Mouse (Mus musculus) liver, embryonic 12.5 days (tissue): ENCODE measurements around the gene Slc22a13. TPM values are rescaled to one million over a fixed set of nuclear protein-coding genes. Genes with fewer than 3 reads are reported as not detected.

Source experiments
- ATAC-seq: fragments of 200-750 bp; cut with Nextera tagmentation; 2 replicates; pipeline ENCODE4 v1.8.0; 2017; ENCODE audit warnings: moderate number of reproducible peaks, mild to moderate bottlenecking, moderate library complexity
- H3K27ac ChIP-seq: fragments of 300-500 bp; sonication (generic); 2 replicates; pipeline ENCODE4 v1.5.1; 2016; ENCODE audit warnings: mild to moderate bottlenecking
- H3K27me3 ChIP-seq: fragments of 300-500 bp; sonication (generic); replicated peaks from 2 replicates; pipeline ENCODE4 v1.6.1; 2016; ENCODE audit warnings: mild to moderate bottlenecking, moderate library complexity
- H3K36me3 ChIP-seq: fragments of 300-500 bp; sonication (generic); 2 replicates; pipeline ENCODE4 v1.6.1; 2016; ENCODE audit warnings: mild to moderate bottlenecking, moderate library complexity
- H3K4me1 ChIP-seq: fragments of 300-500 bp; sonication (generic); 2 replicates; pipeline ENCODE4 v1.6.1; 2016
- H3K4me2 ChIP-seq: fragments of 300-500 bp; sonication (generic); 2 replicates; pipeline ENCODE4 v1.6.1; 2016; ENCODE audit warnings: mild to moderate bottlenecking, moderate library complexity
- H3K4me3 ChIP-seq: fragments of 300-500 bp; sonication (generic); 2 replicates; pipeline ENCODE4 v1.5.1; 2016; ENCODE audit warnings: mild to moderate bottlenecking, moderate library complexity
- H3K9ac ChIP-seq: fragments of 300-500 bp; sonication (generic); 2 replicates; pipeline ENCODE4 v1.6.1; 2016; ENCODE audit warnings: mild to moderate bottlenecking, moderate library complexity
- H3K9me3 ChIP-seq: fragments of 300-500 bp; sonication (generic); replicated peaks from 2 replicates; pipeline ENCODE4 v1.6.1; 2016; ENCODE audit warnings: mild to moderate bottlenecking, moderate library complexity
- WGBS: fragments of 180-500 bp; shearing (Covaris S2); methylation state at CpG from one replicate; pipeline ENCODE4 v1.1.7; 2016; ENCODE audit not compliant: insufficient replicate concordance; 5-methylcytosine and 5-hydroxymethylcytosine counted together
- polyA plus RNA-seq: library from polyadenylated mRNA; unstranded; fragments of >200 nt; fragmentation: Nextera tagmentation; extraction: Ambion mirVana; gene quantifications from 2 replicates; pipeline ENCODE4 v1.2.1, GENCODE M21; 2016

Slc22a13 gene
- not detected in 2 replicates for polyA plus RNA-seq

DNA sequence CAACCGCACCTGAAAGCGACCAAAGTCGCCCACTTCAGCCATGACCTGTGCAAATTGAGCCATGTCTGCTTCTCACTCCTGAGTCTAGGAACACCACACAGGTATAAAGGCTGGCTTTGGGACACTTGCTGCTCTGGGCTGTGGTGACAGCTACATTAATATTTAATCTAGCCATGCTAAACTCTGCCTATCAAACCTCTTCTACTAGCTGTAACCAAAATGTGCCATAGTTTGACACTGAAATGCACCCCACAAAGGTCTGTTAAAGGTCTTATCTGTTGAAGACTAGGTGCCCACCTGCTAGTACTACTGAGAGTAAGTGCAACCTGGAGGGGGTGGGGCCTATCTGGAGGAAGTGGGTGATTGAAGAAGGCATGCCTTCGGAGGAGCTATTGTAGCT, at the start of gene Slc22a13:
Slc22a13 (minus strand) TSS at position 101 of the 400 bp plus-strand sequence.
- Histone ChIP-seq H3K9ac (no peak within 1 kb of the TSS), H3K9me3 (peaks cover 5% of the 10 kb centered on the region; the same call in 1 of the 2 replicates), H3K36me3 (no peaks in the 10 kb centered on the region), H3K27ac (no peak within 1 kb of the TSS), H3K4me2 (no peak within 1 kb of the TSS), H3K27me3 (no peaks in the 10 kb centered on the region), H3K4me1 (no peaks in the 10 kb centered on the region), H3K4me3 (no peak within 1 kb of the TSS)
- 79% methylated on average over 4 of the region's 4 CpGs for WGBS
- no peak for ATAC-seq

DNA sequence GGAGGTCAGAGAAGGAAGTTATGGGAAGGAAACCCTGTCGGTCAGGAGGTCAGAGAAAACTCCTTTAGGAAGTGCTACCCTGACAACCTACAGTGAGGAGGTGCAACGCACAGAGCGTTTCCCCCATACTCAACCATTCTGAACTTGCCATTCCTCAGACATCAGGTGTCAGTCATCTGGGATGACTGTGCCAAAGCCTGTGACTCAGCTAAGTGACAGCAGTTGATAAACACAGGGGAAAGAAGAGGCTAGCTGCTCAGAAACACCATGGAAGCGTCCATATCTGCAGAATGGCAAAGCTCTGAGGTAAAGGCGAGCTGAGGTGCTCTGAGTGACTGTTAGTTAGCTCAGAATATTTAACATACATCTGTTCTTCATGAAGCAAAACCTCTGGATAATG, 49.2 kb upstream of the Slc22a13 start:
- Histone ChIP-seq H3K36me3 (peaks cover 86% of the 10 kb centered on the region), H3K27me3 (no peaks in the 10 kb centered on the region), H3K9me3 (no peaks in the 10 kb centered on the region), H3K4me3 (no peak overlapping the region), H3K9ac (no peak overlapping the region), H3K4me1 (no peaks in the 10 kb centered on the region), H3K27ac (no peak overlapping the region), H3K4me2 (no peak overlapping the region)
- WGBS, result 76% methylated on average over 5 of the region's 5 CpGs
- no peak for ATAC-seq

DNA sequence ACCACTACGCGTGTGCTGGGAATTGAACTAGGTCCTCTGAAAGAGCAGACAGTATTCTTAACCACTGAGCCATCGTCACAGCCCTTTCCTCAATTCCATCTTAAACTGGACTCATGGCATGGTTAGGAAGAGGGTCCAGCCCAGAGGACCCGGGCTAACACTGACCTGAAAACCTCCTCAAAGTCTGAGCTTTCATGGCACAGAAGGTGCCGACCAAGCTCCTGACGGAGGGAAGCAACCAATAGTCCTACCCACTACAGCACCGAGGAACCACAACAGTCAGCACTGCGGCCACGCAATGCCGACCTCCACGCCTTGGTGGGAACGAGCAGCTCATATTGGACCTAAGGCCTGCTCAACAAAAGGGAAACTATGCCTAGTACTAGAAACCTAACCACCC, 47.3 kb upstream of the Slc22a13 start:
- Histone ChIP-seq H3K36me3 (peaks cover 79% of the 10 kb centered on the region), H3K9ac (no peak overlapping the region), H3K4me2 (no peak overlapping the region), H3K4me1 (no peaks in the 10 kb centered on the region), H3K27ac (no peak overlapping the region), H3K9me3 (no peaks in the 10 kb centered on the region), H3K27me3 (no peaks in the 10 kb centered on the region), H3K4me3 (no peak overlapping the region)
- 87% methylated on average over 12 of the region's 12 CpGs for WGBS
- ATAC-seq, result no peak

DNA sequence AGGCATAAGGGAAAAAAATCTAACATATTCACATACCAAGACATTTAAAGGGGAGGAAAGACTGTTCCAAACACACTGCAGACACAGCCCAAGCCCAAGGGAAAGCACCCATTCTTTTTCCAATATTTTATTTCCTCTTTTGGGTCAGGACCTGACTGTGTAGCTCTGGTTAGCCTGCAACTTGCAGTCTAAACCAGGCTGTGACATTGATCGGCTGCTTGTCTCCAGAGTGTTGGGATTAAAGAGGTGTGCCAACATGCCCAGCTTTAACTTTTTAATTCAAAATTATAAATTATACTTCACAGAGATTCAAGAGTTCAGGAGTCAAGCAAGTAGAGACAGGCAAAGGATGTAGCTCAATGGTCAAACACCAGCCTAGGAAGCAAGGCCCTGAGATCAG, 46.2 kb upstream of the Slc22a13 start:
- WGBS, result 77% methylated on average over 1 of the region's 1 CpGs
- Histone ChIP-seq H3K4me2 (no peak overlapping the region), H3K9ac (no peak overlapping the region), H3K27ac (no peak overlapping the region), H3K27me3 (no peaks in the 10 kb centered on the region), H3K4me3 (no peak overlapping the region), H3K4me1 (no peaks in the 10 kb centered on the region), H3K36me3 (peaks cover 84% of the 10 kb centered on the region), H3K9me3 (no peaks in the 10 kb centered on the region)
- no peak for ATAC-seq

DNA sequence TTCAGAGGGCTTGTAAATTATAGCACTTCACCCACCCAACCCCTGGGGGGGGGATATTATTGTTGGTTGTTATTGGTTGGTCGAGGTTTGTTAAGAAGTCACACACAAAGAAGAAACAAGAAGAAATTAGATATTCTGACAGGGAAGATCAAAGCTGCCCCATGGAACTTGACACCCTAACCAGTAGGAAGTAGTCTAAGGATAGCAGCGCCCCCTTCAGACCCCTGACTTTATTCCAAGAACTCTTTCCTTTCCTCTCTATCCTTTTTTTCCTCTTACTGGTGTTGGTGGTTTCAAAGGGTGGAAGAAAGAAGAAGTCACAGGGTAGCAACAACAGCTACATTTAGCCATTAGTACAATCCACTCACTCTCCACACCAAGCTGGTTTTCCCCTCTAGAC, 45.3 kb upstream of the Slc22a13 start:
- Histone ChIP-seq H3K4me2 (no peak overlapping the region), H3K27ac (no peak overlapping the region), H3K9ac (no peak overlapping the region), H3K27me3 (no peaks in the 10 kb centered on the region), H3K9me3 (no peaks in the 10 kb centered on the region), H3K36me3 (peaks cover 84% of the 10 kb centered on the region), H3K4me3 (no peak overlapping the region), H3K4me1 (0 out of 2 replicates have a peak, but pooled peaks cover 1% of the 10 kb centered on the region)
- no peak for ATAC-seq
- WGBS, result 78% methylated on average over 2 of the region's 2 CpGs

DNA sequence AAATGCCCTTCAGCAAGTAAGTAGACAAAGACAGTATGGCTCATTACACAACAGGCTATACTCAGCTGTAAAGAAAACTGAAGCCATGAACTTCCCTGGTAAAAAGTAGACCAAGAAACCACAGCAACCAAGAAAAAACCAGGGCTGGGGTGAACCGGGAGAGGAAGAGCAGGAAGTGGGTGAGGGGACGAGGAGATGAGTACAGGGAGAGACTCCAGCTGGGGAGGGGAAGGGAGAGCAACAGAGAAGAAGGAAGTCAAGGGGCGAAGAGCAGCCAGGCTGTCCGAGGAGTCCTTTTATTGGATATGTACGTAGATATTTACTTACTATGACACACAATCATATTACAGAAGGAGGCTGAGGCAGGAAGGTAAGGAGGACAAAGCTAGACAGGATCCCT, 39.1 kb upstream of the Slc22a13 start:
- H3K27ac ChIP-seq, result no peak overlapping the region
- no peaks in the 10 kb centered on the region for H3K9me3 ChIP-seq
- H3K4me3 ChIP-seq, result no peak overlapping the region
- no peak overlapping the region for H3K9ac ChIP-seq
- H3K27me3 ChIP-seq, result no peaks in the 10 kb centered on the region
- H3K36me3 ChIP-seq, result peaks cover 74% of the 10 kb centered on the region
- 44% methylated on average over 5 of the region's 5 CpGs for WGBS
- ATAC-seq, result no peak
- H3K4me2 ChIP-seq, result no peak overlapping the region
- H3K4me1 ChIP-seq, result 0 out of 2 replicates have a peak, but pooled peaks cover 3% of the 10 kb centered on the region

DNA sequence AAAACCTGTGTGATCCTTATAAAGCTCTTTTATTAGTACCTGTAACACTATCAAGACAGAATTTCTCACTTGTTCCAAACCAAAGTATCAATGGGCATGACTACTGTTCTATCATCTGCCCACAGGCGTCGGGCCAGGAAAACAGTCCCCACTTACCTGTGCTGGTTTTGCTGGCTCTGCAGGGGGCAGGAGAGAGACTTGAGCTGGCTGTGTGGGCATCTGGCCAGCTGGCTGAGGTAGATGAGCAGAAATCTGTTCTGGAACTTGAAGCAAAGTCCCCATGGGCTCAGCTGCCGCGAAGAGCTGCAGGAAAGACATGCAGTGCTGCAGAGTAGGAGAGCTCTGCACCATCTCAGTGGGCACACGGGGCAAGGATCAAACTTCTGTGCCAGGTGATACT, 37.9 kb upstream of the Slc22a13 start:
- H3K4me3 ChIP-seq, result no peak overlapping the region
- H3K27me3 ChIP-seq, result no peaks in the 10 kb centered on the region
- peaks cover 82% of the 10 kb centered on the region for H3K36me3 ChIP-seq
- H3K4me2 ChIP-seq, result no peak overlapping the region
- no peak overlapping the region for H3K9ac ChIP-seq
- no peaks in the 10 kb centered on the region for H3K9me3 ChIP-seq
- 85% methylated on average over 5 of the region's 5 CpGs for WGBS
- H3K4me1 ChIP-seq, result 0 out of 2 replicates have a peak, but pooled peaks cover 3% of the 10 kb centered on the region
- no peak overlapping the region for H3K27ac ChIP-seq
- no peak for ATAC-seq

DNA sequence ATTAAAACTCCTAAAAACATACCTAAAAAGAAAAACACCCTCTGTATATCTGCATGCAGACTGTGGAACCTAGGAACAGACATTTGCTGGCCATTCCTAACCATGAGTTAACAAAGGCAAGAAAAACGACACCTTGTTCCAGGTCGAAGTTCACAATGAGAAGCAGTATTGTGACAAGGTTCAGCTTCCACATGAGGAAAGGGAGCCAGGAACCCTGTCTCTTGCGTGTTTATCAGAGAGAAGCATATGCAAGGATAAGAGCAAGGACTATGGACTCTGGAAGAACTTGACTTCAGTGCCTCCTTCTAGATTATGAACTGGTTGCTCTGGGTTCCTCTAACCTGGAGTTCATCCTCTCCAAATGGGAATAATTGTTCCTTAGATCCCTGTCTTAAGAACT, 35.1 kb upstream of the Slc22a13 start:
- Histone ChIP-seq H3K4me1 (no peaks in the 10 kb centered on the region), H3K36me3 (peaks cover 84% of the 10 kb centered on the region), H3K27ac (no peak overlapping the region), H3K4me3 (no peak overlapping the region), H3K9ac (no peak overlapping the region), H3K27me3 (no peaks in the 10 kb centered on the region), H3K9me3 (no peaks in the 10 kb centered on the region), H3K4me2 (no peak overlapping the region)
- 77% methylated on average over 3 of the region's 3 CpGs for WGBS
- no peak for ATAC-seq

DNA sequence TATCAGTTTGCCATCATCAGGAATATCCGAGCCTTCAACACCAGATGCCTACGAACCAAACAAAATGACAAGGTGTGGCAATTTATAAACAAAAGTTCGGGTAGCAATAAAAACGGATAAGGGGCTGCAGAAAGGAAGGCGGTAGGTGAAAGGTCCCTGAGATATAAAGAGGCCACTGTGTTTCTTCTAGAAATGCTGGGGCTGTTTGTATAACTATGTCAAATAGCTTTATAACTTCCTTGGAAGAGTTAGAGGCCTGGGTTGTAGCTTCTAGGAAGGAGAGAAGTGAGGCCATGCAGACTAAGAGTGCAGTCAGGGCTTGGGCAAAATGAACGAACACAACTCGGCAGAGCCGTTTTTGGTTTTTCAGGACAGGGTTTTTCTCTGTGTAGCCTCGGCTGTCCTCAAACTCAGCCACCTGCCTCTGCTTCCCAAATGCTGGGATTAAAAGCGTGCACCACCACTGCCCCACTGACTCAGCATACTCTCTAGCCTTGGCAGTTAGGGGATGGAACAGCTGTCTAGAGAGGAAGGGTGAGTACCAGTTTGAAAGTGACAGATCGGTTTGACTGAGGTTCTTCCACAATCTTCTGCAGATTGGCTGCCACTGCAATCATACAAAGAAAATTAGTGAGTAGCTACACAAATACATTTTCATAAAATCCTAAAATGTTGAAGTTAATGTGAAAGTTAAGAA, 32.4 kb upstream of the Slc22a13 start:
- WGBS, result 77% methylated on average over 11 of the region's 11 CpGs

DNA sequence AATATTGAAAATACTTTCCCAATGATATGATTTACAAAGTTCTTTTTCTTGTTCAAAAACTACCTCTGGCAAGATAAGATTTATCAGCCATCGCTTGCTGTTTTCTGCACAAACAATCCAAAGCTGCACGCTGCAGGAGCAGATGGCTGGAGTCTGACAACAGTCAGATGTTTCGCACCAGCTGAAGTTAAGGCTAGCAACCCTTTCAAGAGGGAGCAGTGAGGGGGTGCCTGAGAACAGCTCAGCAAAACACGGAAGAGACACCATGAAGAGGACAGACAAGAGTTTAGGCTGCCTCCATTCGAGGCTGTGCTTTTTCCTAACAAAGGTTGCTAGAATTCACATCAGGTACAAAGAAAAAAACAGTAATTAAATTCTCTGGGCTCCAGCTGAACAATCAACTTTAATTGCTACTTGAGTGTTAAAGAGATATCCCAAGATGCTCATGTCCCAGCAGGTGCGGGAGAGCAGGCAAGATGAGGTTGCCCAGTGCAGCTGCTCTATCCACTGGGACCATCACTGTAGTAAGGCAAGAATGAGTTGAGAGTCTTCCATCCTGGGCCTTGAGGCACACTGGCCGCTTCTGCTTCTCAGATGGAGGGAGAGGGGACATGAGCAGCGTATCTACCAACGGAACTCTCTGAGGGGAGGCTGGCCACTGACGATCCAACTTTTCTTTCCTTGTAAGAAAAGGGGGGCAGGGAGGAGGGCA, 31.5 kb upstream of the Slc22a13 start:
- no peak overlapping the region for H3K27ac ChIP-seq
- no peak overlapping the region for H3K4me3 ChIP-seq
- H3K27me3 ChIP-seq, result no peaks in the 10 kb centered on the region
- no peak overlapping the region for H3K9ac ChIP-seq
- 82% methylated on average over 10 of the region's 10 CpGs for WGBS
- H3K36me3 ChIP-seq, result peaks cover 64% of the 10 kb centered on the region
- no peaks in the 10 kb centered on the region for H3K9me3 ChIP-seq
- H3K4me1 ChIP-seq, result no peaks in the 10 kb centered on the region
- ATAC-seq, result no peak
- H3K4me2 ChIP-seq, result no peak overlapping the region

More for the DNA sequence above, 32.4 kb upstream of the Slc22a13 start:
- H3K4me2 ChIP-seq, result no peak overlapping the region
- H3K9ac ChIP-seq, result no peak overlapping the region
- peaks cover 72% of the 10 kb centered on the region for H3K36me3 ChIP-seq
- H3K4me3 ChIP-seq, result no peak overlapping the region
- H3K9me3 ChIP-seq, result no peaks in the 10 kb centered on the region
- ATAC-seq, result no peak
- H3K4me1 ChIP-seq, result no peaks in the 10 kb centered on the region
- no peaks in the 10 kb centered on the region for H3K27me3 ChIP-seq
- H3K27ac ChIP-seq, result no peak overlapping the region

DNA sequence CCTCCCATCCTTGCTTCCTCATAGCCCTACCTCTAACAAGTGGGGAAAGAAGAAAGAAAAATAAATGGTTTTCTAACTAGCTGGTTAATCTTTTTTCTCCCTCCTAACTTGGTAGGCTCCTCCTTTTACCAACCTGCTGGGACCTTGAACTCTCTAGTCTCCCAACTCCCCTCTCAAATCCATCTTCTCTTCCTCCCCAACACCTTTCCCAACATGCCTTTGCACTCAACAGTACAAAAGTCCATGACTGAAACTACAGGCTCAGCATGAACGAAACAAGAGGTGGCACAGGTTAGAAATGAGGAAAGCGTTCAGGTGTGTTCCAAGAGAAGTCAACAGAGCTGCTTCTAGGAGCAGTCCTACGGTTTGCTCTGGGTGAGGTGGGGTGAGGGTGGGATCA, 30.4 kb upstream of the Slc22a13 start:
- Histone ChIP-seq H3K27ac (no peak overlapping the region), H3K4me1 (no peaks in the 10 kb centered on the region), H3K9me3 (no peaks in the 10 kb centered on the region), H3K4me2 (no peak overlapping the region), H3K36me3 (peaks cover 58% of the 10 kb centered on the region), H3K27me3 (no peaks in the 10 kb centered on the region), H3K9ac (no peak overlapping the region), H3K4me3 (no peak overlapping the region)
- ATAC-seq, result no peak
- WGBS, result 83% methylated on average over 3 of the region's 3 CpGs

DNA sequence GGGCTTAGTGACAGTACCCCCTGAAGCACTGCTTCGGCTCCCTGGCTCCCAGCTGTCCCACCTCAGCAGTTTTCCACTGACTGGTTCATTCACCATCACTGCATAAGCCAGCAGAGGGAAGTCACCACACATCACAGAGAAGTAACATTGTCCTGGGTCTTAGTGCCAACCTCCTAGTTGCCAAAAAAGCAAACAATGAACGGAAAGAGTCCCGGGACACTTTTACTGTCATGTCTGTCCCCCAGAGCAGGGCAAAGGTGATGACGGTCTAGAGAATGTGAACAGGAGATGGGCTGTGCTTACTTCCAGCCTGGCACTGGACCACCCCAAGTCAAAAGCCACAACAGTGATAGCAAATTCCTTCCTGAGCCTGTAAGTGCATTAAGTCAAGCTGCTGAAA, 29.9 kb upstream of the Slc22a13 start:
- Histone ChIP-seq H3K27me3 (no peaks in the 10 kb centered on the region), H3K4me2 (no peak overlapping the region), H3K36me3 (peaks cover 53% of the 10 kb centered on the region), H3K4me3 (no peak overlapping the region), H3K9me3 (no peaks in the 10 kb centered on the region), H3K4me1 (no peaks in the 10 kb centered on the region), H3K27ac (no peak overlapping the region), H3K9ac (no peak overlapping the region)
- WGBS, result 88% methylated on average over 4 of the region's 4 CpGs
- ATAC-seq, result no peak
